Mouse (Mus musculus): Measurements from ENCODE around the gene Cfap61. TPM values are rescaled to one million over a fixed set of nuclear protein-coding genes. Genes with fewer than 3 reads are reported as not detected.
"Not testable (repeated sequence)": the region's sequence is repeated elsewhere in the genome, so short reads cannot be mapped to it uniquely, and the experiment has no call there.

The Cfap61 gene
- polyA plus RNA-seq, 1 experiment: 0.33 TPM

DNA sequence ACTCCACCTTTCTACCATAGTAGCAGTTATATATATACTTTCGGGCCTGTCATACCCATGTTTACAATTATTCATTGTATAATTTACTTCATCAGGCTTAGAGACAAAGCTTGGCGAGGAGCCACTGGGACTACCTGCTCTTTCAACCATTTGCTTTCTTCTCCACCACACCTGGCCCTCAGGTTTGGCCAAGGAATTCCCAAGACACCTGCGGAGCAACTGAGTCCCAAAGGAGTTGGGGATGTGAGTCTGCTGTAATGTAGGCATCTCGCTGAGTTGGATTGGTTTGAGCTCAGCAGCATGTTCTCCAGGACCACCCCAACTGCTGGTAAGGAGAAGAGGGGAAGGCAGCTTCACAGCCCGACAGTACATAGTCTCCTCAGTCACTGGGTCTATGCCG is 32.7 kb upstream of the Cfap61 start, which contains the start of gene Naa20:
TSS of gene Naa20 (plus strand) at position 239 of the 400 bp plus-strand sequence.
- TF ChIP-seq CTCF (IDR thresholded peaks at IDR 0.05; ENCODE audit: borderline replicate concordance, insufficient read depth, low read length) (no peak), POLR2A (IDR thresholded peaks at IDR 0.05; ENCODE audit: low read depth, low read length) (no peak)
- Histone ChIP-seq H3K27ac (ENCODE audit: insufficient read depth, low read length) (no peak within 1 kb of the TSS), H3K4me3 (ENCODE audit: insufficient read depth, low read length) (peak within 1 kb of the TSS; percentile 31), H3K4me1 (ENCODE audit: control insufficient read depth, insufficient read depth, low read length) (peaks cover 4% of the 10 kb centered on the region)

DNA sequence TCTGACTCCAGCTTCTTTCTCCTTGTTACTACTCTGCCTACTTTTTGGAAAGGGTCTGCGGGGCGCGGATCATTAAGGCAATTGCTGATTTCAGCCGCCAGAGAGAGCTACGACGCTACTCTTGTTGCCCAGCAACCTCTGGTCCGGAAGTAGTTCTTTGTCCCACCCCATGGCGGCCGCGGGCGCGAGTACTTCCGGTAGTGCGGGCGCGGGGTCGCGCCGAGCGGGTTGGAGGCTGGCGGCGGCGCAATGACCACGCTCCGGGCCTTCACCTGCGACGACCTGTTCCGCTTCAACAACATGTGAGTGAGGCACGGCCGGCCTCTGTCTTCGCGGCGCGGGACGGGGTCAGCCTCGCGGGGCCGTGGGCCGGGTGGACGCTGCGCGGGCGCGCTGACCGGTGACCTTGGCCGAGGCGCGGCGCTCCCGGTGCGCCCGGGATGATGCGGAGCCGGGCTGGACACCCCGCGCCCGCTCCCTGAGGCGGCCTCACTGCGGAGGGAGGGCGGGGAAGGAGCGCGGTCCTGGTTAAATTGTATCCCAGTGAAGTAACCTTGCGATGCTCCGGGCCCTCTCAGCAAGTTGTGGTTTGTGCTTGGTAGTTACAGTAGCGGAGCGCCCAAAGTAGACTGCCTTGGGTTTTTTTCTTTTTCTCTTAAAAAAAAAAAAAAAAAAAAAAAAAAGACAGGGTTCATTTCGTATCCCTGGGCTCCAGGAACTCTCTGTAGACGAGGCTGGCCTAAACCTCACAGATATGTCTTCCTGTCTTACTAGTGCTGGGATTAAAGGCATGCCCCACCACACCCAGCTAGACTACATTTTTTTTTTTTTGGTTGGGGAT is 31.3 kb upstream of the Cfap61 start:
- Histone ChIP-seq H3K4me1 (ENCODE audit: control insufficient read depth, insufficient read depth, low read length) (peaks cover 4% of the 10 kb centered on the region), H3K27ac (ENCODE audit: insufficient read depth, low read length) (peak overlapping the region; percentile 59), H3K4me3 (ENCODE audit: insufficient read depth, low read length) (peak overlapping the region; percentile 87)
- no peak for TF ChIP-seq CTCF (IDR thresholded peaks at IDR 0.05; ENCODE audit: borderline replicate concordance, insufficient read depth, low read length)
- TF ChIP-seq POLR2A (IDR thresholded peaks at IDR 0.05; ENCODE audit: low read depth, low read length): peak; percentile 76

DNA sequence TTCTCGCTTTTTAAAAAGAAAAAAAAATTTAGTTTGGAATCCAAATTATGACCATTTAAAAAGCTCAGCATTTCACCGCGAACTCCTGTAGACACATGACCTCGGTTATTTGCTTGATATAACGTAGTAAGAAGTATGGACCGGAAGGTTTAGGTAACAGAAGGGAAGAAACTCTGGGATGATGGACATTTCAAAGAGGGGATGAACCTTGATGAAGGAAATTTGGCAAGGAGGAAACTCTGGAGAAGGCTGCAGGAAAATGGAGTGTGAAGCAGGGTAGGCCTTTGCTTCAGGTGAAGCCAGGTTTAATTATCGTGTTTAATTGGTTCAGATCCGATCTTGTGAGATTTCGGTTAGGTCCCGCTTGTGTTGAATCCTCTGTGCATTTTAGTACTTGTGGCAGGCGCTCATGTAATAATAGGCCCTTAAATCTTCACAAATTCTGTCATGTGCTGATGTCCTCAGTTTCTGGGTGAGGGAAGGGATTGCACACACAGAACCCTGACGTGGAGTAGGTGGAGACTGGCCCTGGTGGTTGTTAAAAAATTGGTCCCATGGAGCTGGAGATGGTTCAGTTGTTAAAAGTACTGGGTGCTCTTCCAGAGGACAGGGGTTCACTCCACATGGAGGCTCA is 30.5 kb upstream of the Cfap61 start:
- Histone ChIP-seq H3K4me3 (ENCODE audit: insufficient read depth, low read length) (peak overlapping the region; percentile 87), H3K27ac (ENCODE audit: insufficient read depth, low read length) (peak overlapping the region; percentile 59; the same call in 1 of the 2 replicates), H3K4me1 (ENCODE audit: control insufficient read depth, insufficient read depth, low read length) (peaks cover 4% of the 10 kb centered on the region)
- TF ChIP-seq CTCF (IDR thresholded peaks at IDR 0.05; ENCODE audit: borderline replicate concordance, insufficient read depth, low read length) (no peak), POLR2A (IDR thresholded peaks at IDR 0.05; ENCODE audit: low read depth, low read length) (no peak)

DNA sequence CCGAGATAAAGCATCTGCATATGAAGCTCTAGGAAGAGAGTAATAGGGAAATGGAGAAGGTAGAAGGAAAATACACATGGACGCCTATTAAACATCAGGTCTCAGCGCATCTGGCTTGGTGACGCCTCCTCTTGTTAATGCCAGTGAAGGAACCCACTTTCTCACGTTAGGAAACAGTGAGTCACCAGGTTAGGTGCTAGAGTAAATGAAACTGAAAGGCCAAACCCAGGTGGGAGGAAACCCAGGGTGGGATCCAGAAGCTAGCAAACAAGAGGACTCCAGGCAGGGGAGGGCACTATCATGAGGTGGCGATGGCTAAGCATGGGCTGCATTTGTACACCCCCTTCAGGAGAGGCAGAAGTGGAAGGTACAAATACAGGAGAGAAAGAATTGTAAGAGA is 29.4 kb upstream of the Cfap61 start:
- no peak for TF ChIP-seq CTCF (IDR thresholded peaks at IDR 0.05; ENCODE audit: borderline replicate concordance, insufficient read depth, low read length)
- 0 out of 2 replicates have a peak, but pooled peaks have one; percentile 17 for TF ChIP-seq POLR2A (IDR thresholded peaks at IDR 0.05; ENCODE audit: low read depth, low read length)
- Histone ChIP-seq H3K4me1 (ENCODE audit: control insufficient read depth, insufficient read depth, low read length) (peaks cover 4% of the 10 kb centered on the region), H3K27ac (ENCODE audit: insufficient read depth, low read length) (no peak overlapping the region), H3K4me3 (ENCODE audit: insufficient read depth, low read length) (no peak overlapping the region)

DNA sequence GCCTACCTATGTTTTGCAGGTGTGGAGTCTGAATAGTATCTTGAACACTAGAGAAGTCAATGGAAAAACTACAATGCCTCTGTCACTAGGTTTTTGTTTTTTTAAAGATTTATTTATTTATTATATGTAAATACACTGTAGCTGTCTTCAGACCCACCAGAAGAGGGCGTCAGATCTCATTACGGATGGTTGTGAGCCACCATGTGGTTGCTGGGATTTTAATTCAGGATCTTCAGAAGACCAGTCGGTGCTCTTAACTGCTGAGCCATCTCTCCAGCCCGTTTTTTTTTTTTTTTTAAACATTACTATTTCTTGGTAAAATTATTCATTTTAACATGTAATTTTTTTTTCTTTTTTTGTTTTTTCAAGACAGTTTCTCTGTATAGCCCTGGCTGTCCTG is 28.7 kb upstream of the Cfap61 start:
- not testable (repeated sequence) for H3K4me3 ChIP-seq (ENCODE audit: insufficient read depth, low read length)

DNA sequence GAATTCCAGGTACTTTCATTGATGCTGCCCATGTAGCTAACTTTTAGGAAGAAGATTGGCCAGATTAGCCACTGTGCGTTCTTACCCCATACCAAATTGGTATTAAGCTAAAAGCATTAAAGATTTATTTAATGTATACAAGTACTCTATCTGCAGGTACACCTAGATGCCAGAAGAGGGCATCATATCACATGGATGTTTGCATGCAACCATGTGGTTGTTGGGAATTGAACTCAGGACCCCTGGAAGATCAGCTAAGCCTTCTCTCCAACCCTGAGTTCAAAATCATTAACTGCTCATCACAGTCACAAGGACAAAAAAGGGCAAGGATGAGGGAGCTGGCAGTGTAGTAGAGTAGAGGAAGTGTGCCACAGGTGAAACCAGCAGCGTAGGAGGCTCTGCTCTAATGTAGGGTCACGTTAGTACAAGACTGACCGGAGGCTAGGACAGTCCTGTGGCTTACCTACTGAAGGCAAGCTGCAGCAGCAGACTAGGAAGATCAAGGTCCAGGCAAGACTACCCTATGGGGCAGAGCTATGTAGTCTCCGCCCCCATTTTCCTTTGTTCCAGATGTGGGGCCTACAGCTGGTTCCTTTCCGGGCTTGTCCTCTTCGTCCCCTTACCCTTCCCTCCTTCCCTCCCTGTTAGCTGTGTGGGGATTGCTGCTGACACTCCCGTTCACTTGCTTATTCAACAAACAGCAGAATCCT is 13.5 kb upstream of the Cfap61 start:
- Histone ChIP-seq H3K4me1 (ENCODE audit: control insufficient read depth, insufficient read depth, low read length) (no peaks in the 10 kb centered on the region), H3K4me3 (ENCODE audit: insufficient read depth, low read length) (no peak overlapping the region), H3K27ac (ENCODE audit: insufficient read depth, low read length) (no peak overlapping the region)
- TF ChIP-seq POLR2A (IDR thresholded peaks at IDR 0.05; ENCODE audit: low read depth, low read length): no peak
- no peak for TF ChIP-seq CTCF (IDR thresholded peaks at IDR 0.05; ENCODE audit: borderline replicate concordance, insufficient read depth, low read length)

More for the DNA sequence above, 28.7 kb upstream of the Cfap61 start:
- H3K4me1 ChIP-seq (ENCODE audit: control insufficient read depth, insufficient read depth, low read length); H3K27ac ChIP-seq (ENCODE audit: insufficient read depth, low read length): not testable (repeated sequence)

DNA sequence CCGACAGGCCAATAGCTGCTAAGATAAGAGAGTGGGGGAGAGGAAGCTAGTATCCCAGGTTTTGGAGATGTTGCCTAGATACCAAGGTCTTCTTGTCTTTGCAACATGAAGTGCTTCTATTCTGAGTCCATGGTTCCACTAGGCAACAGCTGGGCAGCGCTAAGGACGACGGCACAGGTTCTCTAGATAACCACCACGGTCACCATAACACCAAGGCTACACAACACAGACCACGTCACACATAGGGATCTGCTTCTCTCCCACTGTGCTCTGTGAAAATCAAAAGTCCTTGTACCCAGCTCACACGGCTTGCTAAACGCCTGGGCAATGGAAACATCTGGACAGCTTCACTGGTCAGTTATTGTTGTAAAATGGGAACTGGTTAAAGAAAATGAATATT is 2.4 kb downstream of the Cfap61 start:
- TF ChIP-seq CTCF (IDR thresholded peaks at IDR 0.05; ENCODE audit: borderline replicate concordance, insufficient read depth, low read length): no peak
- no peak for TF ChIP-seq POLR2A (IDR thresholded peaks at IDR 0.05; ENCODE audit: low read depth, low read length)
- Histone ChIP-seq H3K27ac (ENCODE audit: insufficient read depth, low read length) (no peak overlapping the region), H3K4me3 (ENCODE audit: insufficient read depth, low read length) (no peak overlapping the region), H3K4me1 (ENCODE audit: control insufficient read depth, insufficient read depth, low read length) (peaks cover 2% of the 10 kb centered on the region; the same call in 1 of the 2 replicates)

DNA sequence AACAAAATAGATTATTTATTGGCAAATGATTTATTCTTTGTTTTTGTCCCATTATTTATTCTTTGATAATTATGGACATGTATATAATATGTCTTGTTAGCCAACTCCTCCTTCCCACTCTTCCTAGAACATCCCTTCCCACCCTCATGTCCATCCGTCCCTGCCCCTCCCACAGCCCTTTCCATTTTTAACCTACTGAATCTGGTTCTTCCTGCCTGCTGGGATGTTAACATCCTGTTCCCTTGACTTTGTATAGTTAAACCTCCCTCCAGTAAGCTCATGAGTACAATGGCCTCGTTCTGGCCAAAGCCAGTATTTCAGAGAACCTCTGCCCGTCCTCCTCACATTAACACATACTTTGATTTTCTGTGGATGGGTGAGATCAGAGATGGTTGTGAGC is 6.8 kb downstream of the Cfap61 start:
- no peaks in the 10 kb centered on the region for H3K4me1 ChIP-seq (ENCODE audit: control insufficient read depth, insufficient read depth, low read length)
- no peak overlapping the region for H3K27ac ChIP-seq (ENCODE audit: insufficient read depth, low read length)
- H3K4me3 ChIP-seq (ENCODE audit: insufficient read depth, low read length): no peak overlapping the region
- TF ChIP-seq POLR2A (IDR thresholded peaks at IDR 0.05; ENCODE audit: low read depth, low read length): no peak
- TF ChIP-seq CTCF (IDR thresholded peaks at IDR 0.05; ENCODE audit: borderline replicate concordance, insufficient read depth, low read length): no peak

DNA sequence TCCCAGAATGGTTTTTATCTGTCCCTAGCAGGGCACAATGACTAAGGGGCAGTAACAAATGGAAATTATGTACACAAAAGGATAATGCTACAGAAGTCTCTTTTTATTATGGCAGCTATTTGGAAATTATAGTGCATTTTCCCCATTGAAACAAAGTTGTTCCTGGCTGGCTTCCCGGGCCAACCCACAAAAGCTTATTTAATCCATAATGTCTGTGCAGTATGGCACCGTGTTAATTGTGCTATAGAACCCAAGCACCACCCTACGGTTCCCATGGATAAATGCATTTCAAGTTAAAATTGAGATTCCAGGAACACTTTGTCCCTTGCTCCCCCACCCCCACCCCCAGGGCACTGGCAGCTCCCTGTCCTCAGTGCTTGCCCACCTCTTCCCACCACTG is 9.7 kb downstream of the Cfap61 start:
- TF ChIP-seq CTCF (IDR thresholded peaks at IDR 0.05; ENCODE audit: borderline replicate concordance, insufficient read depth, low read length): no peak
- no peak for TF ChIP-seq POLR2A (IDR thresholded peaks at IDR 0.05; ENCODE audit: low read depth, low read length)
- Histone ChIP-seq H3K4me3 (ENCODE audit: insufficient read depth, low read length) (no peak overlapping the region), H3K27ac (ENCODE audit: insufficient read depth, low read length) (no peak overlapping the region), H3K4me1 (ENCODE audit: control insufficient read depth, insufficient read depth, low read length) (peaks cover 2% of the 10 kb centered on the region; the same call in 1 of the 2 replicates)

All from embryonic fibroblast, embryonic 13.5 days (primary cell).